11 mouse cellular contexts compared by ENCODE assay signal in genomic region chr3:58689721-58690120, GRCm38 (mm10). TPM values are rescaled to one million over a fixed set of nuclear protein-coding genes. Genes with fewer than 3 reads are reported as not detected.
DNase-seq lines count a peak whose midpoint lies in the region; ATAC-seq and TF ChIP-seq lines count a peak whose summit lies in the region.
"Had no signal": no experiment of that assay in that cellular context is flagged by ENCODE, and none has a peak within 500 bp of the region (broad histone marks: within the 10 kb centered on the region; RNA-seq: fewer than 3 reads in every experiment).

No protein-coding gene starts in this region.

- no peak overlapping the region for H3K4me2 ChIP-seq in hindbrain, embryonic 11.5 days (replicated peaks; ENCODE audit: low read depth, low read length)
- peak overlapping the region; percentile 92 for H3K4me2 ChIP-seq in embryonic facial prominence, embryonic 13.5 days
- peak overlapping the region; percentile 85 for H3K4me2 ChIP-seq in limb, embryonic 14.5 days (replicated peaks; ENCODE audit: low read depth, low read length, severe bottlenecking)

- peaks cover 34% of the 10 kb centered on the region for H3K27me3 ChIP-seq in hindbrain, embryonic 10.5 days (ENCODE audit: insufficient read depth, poor library complexity, severe bottlenecking)
- no peaks in the 10 kb centered on the region; the same call in 1 of the 2 replicates for H3K27me3 ChIP-seq in hindbrain, embryonic 11.5 days (ENCODE audit: control insufficient read depth, insufficient read depth, low read length)
- peaks cover 8% of the 10 kb centered on the region for H3K27me3 ChIP-seq in embryonic facial prominence, embryonic 13.5 days
- H3K27me3 ChIP-seq in limb, embryonic 14.5 days (ENCODE audit: control insufficient read depth, insufficient read depth, low read length) = 0 out of 2 replicates have a peak, but pooled peaks cover 3% of the 10 kb centered on the region

- no peak overlapping the region for H3K9ac ChIP-seq in hindbrain, embryonic 11.5 days (ENCODE audit: low read depth, low read length)
- no peak overlapping the region for H3K9ac ChIP-seq in embryonic facial prominence, embryonic 13.5 days
- H3K9ac ChIP-seq in limb, embryonic 14.5 days (ENCODE audit: low read depth, low read length, severe bottlenecking) = no peak overlapping the region

- peak overlapping the region; percentile 80; the same call in 1 of the 2 replicates for H3K4me3 ChIP-seq in hindbrain, embryonic 10.5 days
- H3K4me3 ChIP-seq in hindbrain, embryonic 11.5 days (ENCODE audit: low read depth, low read length) = no peak overlapping the region
- H3K4me3 ChIP-seq in embryonic facial prominence, embryonic 13.5 days = peak overlapping the region; percentile 68
- peak overlapping the region; percentile 82 for H3K4me3 ChIP-seq in limb, embryonic 14.5 days (replicated peaks; ENCODE audit: low read length)

- WGBS in hindbrain, embryonic 10.5 days = 50% methylated on average over 3 of the region's 3 CpGs
- 55% methylated on average over 3 of the region's 3 CpGs for WGBS in hindbrain, embryonic 11.5 days
- 21% methylated on average over 3 of the region's 3 CpGs for WGBS in embryonic facial prominence, embryonic 13.5 days
- WGBS in limb, embryonic 14.5 days = 22% methylated on average over 3 of the region's 3 CpGs

- TF ChIP-seq POLR2A in limb, embryonic 14.5 days (IDR thresholded peaks at IDR 0.05; ENCODE audit: borderline replicate concordance, extremely low read depth, insufficient read depth, insufficient read length) = no peak

- H3K4me1 ChIP-seq in hindbrain, embryonic 10.5 days (replicated peaks) = peaks cover 27% of the 10 kb centered on the region
- no peaks in the 10 kb centered on the region for H3K4me1 ChIP-seq in hindbrain, embryonic 11.5 days (replicated peaks; ENCODE audit: control insufficient read depth, insufficient read depth, low read length)
- H3K4me1 ChIP-seq in embryonic facial prominence, embryonic 13.5 days = peaks cover 33% of the 10 kb centered on the region
- peaks cover 27% of the 10 kb centered on the region for H3K4me1 ChIP-seq in limb, embryonic 14.5 days (ENCODE audit: control insufficient read depth, insufficient read depth, low read length)

- no peak for ATAC-seq in hindbrain, embryonic 11.5 days (ENCODE audit: low FRiP score)
- ATAC-seq in embryonic facial prominence, embryonic 13.5 days (ENCODE audit: insufficient number of reproducible peaks, insufficient read depth, low FRiP score, low TSS enrichment, low read depth) = no peak
- ATAC-seq in limb, embryonic 14.5 days (ENCODE audit: low FRiP score, low read depth) = no peak
- no peak for ATAC-seq in granulocyte monocyte progenitor cell, adult 5-6 weeks (replicated peaks; ENCODE audit: poor library complexity, severe bottlenecking)

- no peaks in the 10 kb centered on the region for H3K36me3 ChIP-seq in hindbrain, embryonic 10.5 days
- H3K36me3 ChIP-seq in hindbrain, embryonic 11.5 days (ENCODE audit: control insufficient read depth, insufficient read depth, low read length) = no peaks in the 10 kb centered on the region
- no peaks in the 10 kb centered on the region for H3K36me3 ChIP-seq in embryonic facial prominence, embryonic 13.5 days
- H3K36me3 ChIP-seq in limb, embryonic 14.5 days (ENCODE audit: control insufficient read depth, insufficient read depth, low read length) = no peaks in the 10 kb centered on the region
- H3K36me3 ChIP-seq: midbrain, embryonic 12.5 days had no signal

- H3K9me3 ChIP-seq in hindbrain, embryonic 10.5 days = no peaks in the 10 kb centered on the region
- H3K9me3 ChIP-seq in hindbrain, embryonic 11.5 days (ENCODE audit: control insufficient read depth, low read length) = no peaks in the 10 kb centered on the region
- H3K9me3 ChIP-seq in embryonic facial prominence, embryonic 13.5 days = no peaks in the 10 kb centered on the region
- no peaks in the 10 kb centered on the region for H3K9me3 ChIP-seq in limb, embryonic 14.5 days (ENCODE audit: control insufficient read depth, low read length)
- H3K9me3 ChIP-seq: midbrain, embryonic 12.5 days had no signal

- H3K27ac ChIP-seq in hindbrain, embryonic 10.5 days = no peak overlapping the region
- no peak overlapping the region for H3K27ac ChIP-seq in hindbrain, embryonic 11.5 days (ENCODE audit: low read depth, low read length)
- no peak overlapping the region for H3K27ac ChIP-seq in embryonic facial prominence, embryonic 13.5 days
- H3K27ac ChIP-seq in limb, embryonic 14.5 days (replicated peaks; ENCODE audit: low read depth, low read length) = no peak overlapping the region
- H3K27ac ChIP-seq: midbrain, embryonic 12.5 days had no signal

- DNase-seq in hindbrain, embryonic 10.5 days (ENCODE audit: low spot score) = no peak
- no peak for DNase-seq in hindbrain, embryonic 11.5 days (ENCODE audit: low spot score)
- DNase-seq in 416B (ENCODE audit: low read depth) = peak; percentile 43
- peak; percentile 56 for DNase-seq in limb, embryonic 14.5 days (ENCODE audit: low spot score)
- no peak for DNase-seq in adrenal gland, adult 8-10 months
- no peak for DNase-seq in adrenal gland, postnatal 14 days

RNA-seq across cellular contexts. Expression of gene Siah2, which starts 2.5 kb away (rescaled TPM):
- 3.3 TPM in 2 replicates for polyA plus RNA-seq in hindbrain, embryonic 10.5 days (2016; fragmentation: Nextera tagmentation; extraction: Ambion mirVana)
- 4.9 and 6.8 TPM in 2 replicates for polyA plus RNA-seq in hindbrain, embryonic 11.5 days (2014; fragmentation: Nextera tagmentation; extraction: Ambion mirVana)
- polyA plus RNA-seq in embryonic facial prominence, embryonic 13.5 days (2015; fragmentation: Nextera tagmentation; extraction: Ambion mirVana) = 5.3 and 5.5 TPM in 2 replicates
- polyA plus RNA-seq in limb, embryonic 14.5 days (2012; rRNA removed) = 12.2 and 16.9 TPM in 2 replicates
- polyA plus RNA-seq in limb, embryonic 14.5 days (2014; fragmentation: Nextera tagmentation; extraction: Ambion mirVana) = 7.5 and 10.7 TPM in 2 replicates
- 8.3 and 9.4 TPM in 2 replicates for total RNA-seq in granulocyte monocyte progenitor cell, adult 5-6 weeks (2014; fragmentation: Nextera tagmentation)
- total RNA-seq in granulocyte monocyte progenitor cell, adult 5-6 weeks (2017) = 8.7 and 13.8 TPM in 2 replicates
- 10 to 100 TPM; 14.2 to 23.9 (median 15.3) TPM for total RNA-seq in adrenal gland, adult 8-10 months (2022)
- 12.9 and 19.1 TPM in 2 replicates for total RNA-seq in adrenal gland, postnatal 14 days (2021)

RNA-seq across cellular contexts. Expression of gene Erich6, which starts 52.7 kb away (rescaled TPM):
- polyA plus RNA-seq in hindbrain, embryonic 10.5 days (2016; fragmentation: Nextera tagmentation; extraction: Ambion mirVana) = 0.07 TPM in 1 of 2 replicates, not detected in the other
- polyA plus RNA-seq in hindbrain, embryonic 11.5 days (2014; fragmentation: Nextera tagmentation; extraction: Ambion mirVana) = 0.08 and 0.12 TPM in 2 replicates
- 0.13 TPM in 1 of 2 replicates, not detected in the other for polyA plus RNA-seq in embryonic facial prominence, embryonic 13.5 days (2015; fragmentation: Nextera tagmentation; extraction: Ambion mirVana)
- 0.09 and 0.21 TPM in 2 replicates for polyA plus RNA-seq in limb, embryonic 14.5 days (2012; rRNA removed)
- not detected in 2 replicates for polyA plus RNA-seq in limb, embryonic 14.5 days (2014; fragmentation: Nextera tagmentation; extraction: Ambion mirVana)
- total RNA-seq in granulocyte monocyte progenitor cell, adult 5-6 weeks (2014; fragmentation: Nextera tagmentation) = not detected in 2 replicates
- not detected in 2 replicates for total RNA-seq in granulocyte monocyte progenitor cell, adult 5-6 weeks (2017)
- under 1 TPM in 3 of 4 experiments, not detected in 1; 0.13 to 0.31 (median 0.25) TPM for total RNA-seq in adrenal gland, adult 8-10 months (2022)
- total RNA-seq in adrenal gland, postnatal 14 days (2021) = not detected in 2 replicates
- total RNA-seq: ES-E14 had no signal
- polyA plus RNA-seq: erythroblast, embryonic 14.5 days had no signal

Comparison
In these comparisons a context has a peak if more than half of its experiments do, and no peak if none do; other contexts are left out.
1. DNase-seq: peak in 416B (single experiment) and limb, embryonic 14.5 days (single experiment); none in hindbrain, embryonic 10.5 days (single experiment), hindbrain, embryonic 11.5 days (single experiment), adrenal gland, adult 8-10 months (single experiment) and adrenal gland, postnatal 14 days (single experiment).